Mouse (Mus musculus): ENCODE data around the gene Tcl1b4.

Gene Tcl1b4

GRCm38 (mm10) chr12:105248763-105249233, 47.0 kb downstream of the Tcl1b4 start:
- no peak for DNase-seq (ENCODE audit: low spot score in 2 of 2)

GRCm38 (mm10) chr12:105253796-105254195, 52.0 kb downstream of the Tcl1b4 start:
- no peak for DNase-seq (ENCODE audit: low spot score in 2 of 2)

Measured in right cerebral cortex, postnatal 10 days (tissue).